Comparison of ENCODE assay signal across 9 mouse cellular contexts in the genomic region with DNA sequence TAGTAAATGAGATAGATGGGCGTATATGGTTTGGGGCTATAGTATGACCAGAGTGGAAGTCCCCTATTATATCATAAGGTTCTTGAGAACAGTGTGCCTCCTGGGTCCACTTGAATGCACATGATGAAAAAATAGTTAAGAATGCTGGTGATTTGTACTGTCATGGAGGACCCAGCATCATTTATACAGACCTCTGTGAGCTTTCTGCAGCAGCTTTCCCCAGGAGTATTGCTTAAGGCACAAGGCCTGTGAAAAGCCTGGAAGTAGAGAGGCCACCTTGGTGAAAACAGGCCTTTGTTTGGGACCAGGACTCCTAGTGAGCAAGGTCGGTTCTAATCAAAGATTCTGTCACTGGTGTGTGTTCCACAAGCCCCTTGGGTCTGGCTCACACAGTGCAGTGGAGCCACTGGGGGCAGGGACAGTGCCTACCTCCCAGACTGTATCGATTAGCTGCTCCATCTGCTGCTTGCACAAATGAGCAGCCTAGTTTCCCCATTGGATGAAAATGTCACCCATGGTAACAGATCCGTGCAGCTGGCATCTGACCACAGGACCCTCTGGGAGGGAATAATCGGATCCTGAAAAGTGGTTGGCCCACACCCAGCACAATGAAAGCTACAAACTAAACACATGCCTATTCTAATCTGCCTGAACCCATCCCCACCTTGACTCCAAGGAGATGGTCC.
DNase-seq lines count a peak whose midpoint lies in the region; ATAC-seq and TF ChIP-seq lines count a peak whose summit lies in the region.
"Had no signal": no experiment of that assay in that cellular context is flagged by ENCODE, and none has a peak within 500 bp of the region (broad histone marks: within the 10 kb centered on the region; RNA-seq: fewer than 3 reads in every experiment).

No protein-coding gene starts in this region.

- TF ChIP-seq CTCF in left cerebral cortex, adult 2 months (IDR thresholded peaks at IDR 0.05), result no peak

- ATAC-seq in hindbrain, embryonic 13.5 days (ENCODE audit: low FRiP score), result peak; percentile 90
- peak; percentile 69; the same call in 1 of the 2 replicates for ATAC-seq in limb, embryonic 13.5 days (ENCODE audit: low FRiP score, low read depth)
- no peak for ATAC-seq in intestine, embryonic 15.5 days

- H3K9ac ChIP-seq in hindbrain, embryonic 13.5 days, result no peak overlapping the region
- no peak overlapping the region for H3K9ac ChIP-seq in limb, embryonic 13.5 days
- no peak overlapping the region for H3K9ac ChIP-seq in intestine, embryonic 15.5 days

- H3K27ac ChIP-seq in hindbrain, embryonic 13.5 days, result peak overlapping the region; percentile 20
- H3K27ac ChIP-seq in limb, embryonic 13.5 days, result no peak overlapping the region
- H3K27ac ChIP-seq in intestine, embryonic 15.5 days, result no peak overlapping the region
- no peak overlapping the region for H3K27ac ChIP-seq in left cerebral cortex, adult 2 months

- no peak overlapping the region for H3K4me2 ChIP-seq in hindbrain, embryonic 13.5 days
- H3K4me2 ChIP-seq in limb, embryonic 13.5 days (replicated peaks), result no peak overlapping the region
- H3K4me2 ChIP-seq in intestine, embryonic 15.5 days (replicated peaks), result no peak overlapping the region

- intact Hi-C loops in left cerebral cortex, adult 2 months (cut with DNase I), result no loop called here

- H3K4me1 ChIP-seq in hindbrain, embryonic 13.5 days (replicated peaks), result peaks cover 11% of the 10 kb centered on the region
- peaks cover 7% of the 10 kb centered on the region; the same call in 1 of the 2 replicates for H3K4me1 ChIP-seq in limb, embryonic 13.5 days
- H3K4me1 ChIP-seq in intestine, embryonic 15.5 days (replicated peaks), result no peaks in the 10 kb centered on the region

- no peaks in the 10 kb centered on the region for H3K27me3 ChIP-seq in hindbrain, embryonic 13.5 days
- no peaks in the 10 kb centered on the region for H3K27me3 ChIP-seq in limb, embryonic 13.5 days
- H3K27me3 ChIP-seq in intestine, embryonic 15.5 days (replicated peaks), result no peaks in the 10 kb centered on the region

- no peaks in the 10 kb centered on the region for H3K36me3 ChIP-seq in hindbrain, embryonic 13.5 days
- H3K36me3 ChIP-seq in limb, embryonic 13.5 days, result no peaks in the 10 kb centered on the region
- H3K36me3 ChIP-seq in intestine, embryonic 15.5 days, result no peaks in the 10 kb centered on the region

- 25% methylated on average over 5 of the region's 5 CpGs for WGBS in hindbrain, embryonic 13.5 days
- 31% methylated on average over 5 of the region's 5 CpGs for WGBS in limb, embryonic 13.5 days
- 64% methylated on average over 5 of the region's 5 CpGs for WGBS in intestine, embryonic 15.5 days

- no peaks in the 10 kb centered on the region for H3K9me3 ChIP-seq in hindbrain, embryonic 13.5 days
- peaks cover 5% of the 10 kb centered on the region; the same call in 1 of the 2 replicates for H3K9me3 ChIP-seq in limb, embryonic 13.5 days
- H3K9me3 ChIP-seq in intestine, embryonic 15.5 days, result no peaks in the 10 kb centered on the region

- H3K4me3 ChIP-seq in hindbrain, embryonic 13.5 days, result no peak overlapping the region
- no peak overlapping the region for H3K4me3 ChIP-seq in limb, embryonic 13.5 days
- H3K4me3 ChIP-seq in intestine, embryonic 15.5 days (replicated peaks), result no peak overlapping the region
- H3K4me3 ChIP-seq in left cerebral cortex, adult 2 months, result no peak overlapping the region

- DNase-seq in layer of hippocampus, adult 11-12 months (ENCODE audit: low spot score), result peak; percentile 6
- DNase-seq in layer of hippocampus, adult 9-10 months (ENCODE audit: low spot score), result no peak
- DNase-seq in retina, embryonic 14.5 days (ENCODE audit: low spot score), result peak; percentile 67
- no peak for DNase-seq in left cerebral cortex, adult 2 months (ENCODE audit: extremely low spot score in 1 of 2, low spot score in 2 of 2)
- no peak for DNase-seq in gastrocnemius, postnatal 10 days
- DNase-seq: kidney, adult 11 months had no signal

Comparison
In these comparisons a context has a peak if more than half of its experiments do, and no peak if none do; other contexts are left out.
1. DNase-seq: peak in layer of hippocampus, adult 11-12 months (single experiment) and retina, embryonic 14.5 days (single experiment); none in layer of hippocampus, adult 9-10 months (single experiment), left cerebral cortex, adult 2 months (0 of 2) and gastrocnemius, postnatal 10 days (single experiment).